Mouse (Mus musculus) MN1 (cell line): ENCODE data around the gene Cldn24.
"Not testable (repeated sequence)": the region's sequence is repeated elsewhere in the genome, so short reads cannot be mapped to it uniquely, and the experiment has no call there.

Experiments
- DNase-seq: peaks from one replicate; pipeline ENCODE4 v3.0.0-alpha.2; 2016; ENCODE audit warnings: low spot score

Cldn24 gene

DNA sequence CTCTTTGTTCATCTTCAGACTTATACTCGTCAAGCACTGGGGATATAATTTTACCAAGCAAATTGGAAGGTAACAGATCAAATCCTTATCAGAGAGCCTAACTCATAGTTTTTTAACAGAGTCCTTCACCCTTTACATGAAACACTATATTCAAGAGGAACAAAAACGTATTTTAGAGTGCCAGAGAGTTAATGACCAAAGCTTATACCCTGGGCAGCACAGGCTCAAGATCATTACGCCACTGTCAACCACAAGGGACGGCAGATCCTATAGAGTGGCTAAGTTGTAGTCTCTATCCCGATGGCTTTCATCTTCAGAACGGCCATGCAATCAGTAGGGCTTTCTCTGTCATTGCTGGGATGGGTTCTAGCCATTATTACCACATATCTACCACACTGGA is at the start of gene Cldn24:
Gene Cldn24 (plus strand): TSS at position 301 of the 400 bp plus-strand sequence.
- DNase-seq, result no peak

- no peak for DNase-seq
Measured at GRCm38 (mm10) chr8:47772986-47773385, 49.0 kb upstream of the Cldn24 start.

DNA sequence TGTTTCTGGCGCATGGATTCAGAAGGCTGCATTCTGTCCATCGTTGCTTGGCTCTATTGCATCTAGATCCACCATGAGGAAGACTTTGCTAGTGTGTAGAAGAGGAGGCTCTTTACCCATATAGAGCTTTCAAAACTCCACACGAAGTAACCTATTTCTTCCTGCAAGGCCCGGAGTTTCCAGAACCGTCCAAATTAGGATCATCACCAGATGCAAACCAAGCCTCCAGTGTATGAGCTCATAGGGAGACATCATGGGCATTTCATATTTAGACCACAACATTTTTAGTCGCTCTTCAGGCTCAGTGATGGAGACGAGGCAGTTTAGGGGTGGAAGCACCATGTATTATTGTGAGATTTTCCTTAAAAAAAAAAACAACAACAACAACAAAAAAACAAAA is 44.5 kb upstream of the Cldn24 start:
- DNase-seq, result no peak

GRCm38 (mm10) chr8:47779589-47779988 is 42.4 kb upstream of the Cldn24 start:
- no peak for DNase-seq

- no peak for DNase-seq
Measured at GRCm38 (mm10) chr8:47781881-47782280, 40.1 kb upstream of the Cldn24 start.

DNA sequence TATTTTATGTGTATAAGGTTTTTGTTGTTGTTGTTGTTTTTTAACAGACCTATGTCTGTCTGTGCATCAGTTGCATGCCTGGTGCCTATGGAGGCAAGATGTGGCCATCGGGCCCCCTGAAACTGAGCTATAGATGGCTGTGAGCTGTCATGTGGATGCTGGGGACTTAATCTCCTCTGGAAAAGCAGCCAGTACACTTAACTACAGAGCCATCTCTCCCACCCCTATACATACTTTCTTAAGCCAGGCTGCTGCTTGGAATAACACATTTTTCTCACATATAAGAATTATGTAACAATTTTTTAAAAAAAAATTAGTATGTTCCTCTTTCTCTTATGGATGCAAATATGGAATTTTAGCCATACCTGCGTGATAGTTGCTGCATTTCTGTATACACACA is 38.4 kb upstream of the Cldn24 start:
- no peak for DNase-seq

DNA sequence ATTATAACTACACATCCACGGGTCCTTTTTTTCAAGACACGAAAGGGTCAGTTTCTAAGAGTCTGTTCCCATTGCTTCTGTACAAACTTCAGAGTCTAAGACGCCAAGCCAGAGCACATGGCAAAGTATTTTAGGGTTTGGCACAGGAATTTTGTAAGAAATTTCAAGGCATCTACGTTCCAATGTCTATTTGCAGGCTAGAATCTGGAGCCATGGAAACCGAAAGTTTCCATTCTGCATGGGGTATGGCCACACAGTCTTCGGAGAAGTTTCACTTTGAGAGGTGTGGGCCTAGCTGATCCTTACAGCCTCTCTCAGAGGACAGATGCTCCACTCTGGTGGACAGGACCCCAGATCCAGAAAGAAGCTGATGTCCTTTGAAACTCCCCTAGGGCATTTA is 38.0 kb upstream of the Cldn24 start:
- no peak for DNase-seq

- DNase-seq, result no peak
Measured at GRCm38 (mm10) chr8:47784436-47784835, 37.5 kb upstream of the Cldn24 start.

DNA sequence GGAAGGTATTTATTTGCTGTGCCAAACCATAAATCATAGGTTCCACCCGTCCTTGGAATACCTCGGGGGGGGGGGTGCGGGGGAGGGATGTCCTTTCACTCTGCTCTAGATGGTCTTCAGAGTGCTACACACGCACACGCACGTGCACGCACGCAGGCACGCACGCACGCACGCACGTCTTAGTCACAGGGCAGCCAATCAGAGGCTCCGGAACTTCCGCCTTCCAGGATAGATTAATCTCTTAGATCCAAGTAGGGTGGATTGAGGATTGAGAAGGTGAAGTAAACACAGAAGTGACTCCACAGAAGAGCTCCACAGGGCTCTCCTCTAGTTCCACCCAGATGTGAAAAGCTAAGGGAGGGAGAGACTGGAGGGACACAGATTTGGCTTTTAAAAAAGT is 35.6 kb upstream of the Cldn24 start:
- no peak for DNase-seq

- peak; percentile 66 for DNase-seq
Measured at GRCm38 (mm10) chr8:47787705-47788104, 34.2 kb upstream of the Cldn24 start.

DNA sequence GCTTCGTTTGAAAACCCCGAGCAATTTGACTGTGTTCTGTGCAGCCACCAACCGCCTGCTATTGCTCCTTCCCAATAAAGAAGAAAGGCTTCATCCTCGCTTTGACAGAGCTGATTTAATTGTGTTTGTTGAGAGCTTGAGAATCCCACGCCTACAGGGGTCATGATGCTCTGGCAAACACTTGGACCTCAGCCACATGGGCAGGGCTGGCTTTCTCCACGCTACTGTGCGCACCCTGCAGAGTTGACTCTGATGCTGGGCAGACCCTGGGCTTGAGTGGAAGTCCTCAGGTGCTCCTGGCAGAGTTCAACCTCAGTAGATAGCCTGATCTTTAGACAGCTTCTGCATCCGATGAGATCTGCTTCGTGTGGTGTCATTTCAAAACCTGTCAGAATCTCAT is 30.0 kb upstream of the Cldn24 start:
- DNase-seq, result peak; percentile 70

DNA sequence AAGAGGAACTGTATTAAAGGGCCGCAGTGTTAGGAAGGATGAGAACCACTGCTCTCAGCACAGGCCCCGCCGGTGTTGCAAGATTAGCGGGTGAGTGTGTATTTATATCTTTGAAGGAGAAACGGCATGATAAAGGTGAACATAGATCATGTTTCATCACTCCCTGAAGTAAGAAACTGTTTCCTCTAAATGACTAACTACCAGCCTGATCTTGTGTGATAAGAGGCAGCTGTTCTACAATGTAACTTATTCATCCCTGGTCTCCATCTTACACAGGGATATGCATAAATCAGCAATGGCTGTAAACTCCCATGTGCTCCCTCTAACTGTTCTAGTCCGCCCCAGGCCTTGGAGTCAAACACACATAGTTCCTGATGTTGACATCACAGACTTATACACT is 22.5 kb upstream of the Cldn24 start:
- no peak for DNase-seq

DNA sequence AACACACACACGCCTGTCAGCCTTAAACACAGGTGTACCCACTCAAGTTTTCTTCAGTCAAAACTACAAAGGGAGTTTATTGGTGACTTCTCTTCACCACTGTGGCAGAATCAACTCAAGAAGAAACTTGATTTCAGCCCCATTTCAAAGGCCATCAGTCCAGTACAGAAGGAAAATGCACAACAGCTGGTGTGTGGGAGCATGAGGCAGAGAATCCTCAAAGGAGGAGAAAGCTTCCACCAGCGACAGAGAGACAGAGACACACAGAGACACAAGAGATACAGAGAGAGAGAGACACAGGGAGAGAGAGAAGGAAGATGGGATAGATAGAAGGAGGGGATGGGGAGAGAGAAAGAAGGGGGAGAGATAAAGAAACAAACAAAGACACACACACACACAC is 19.6 kb upstream of the Cldn24 start:
- no peak for DNase-seq

DNA sequence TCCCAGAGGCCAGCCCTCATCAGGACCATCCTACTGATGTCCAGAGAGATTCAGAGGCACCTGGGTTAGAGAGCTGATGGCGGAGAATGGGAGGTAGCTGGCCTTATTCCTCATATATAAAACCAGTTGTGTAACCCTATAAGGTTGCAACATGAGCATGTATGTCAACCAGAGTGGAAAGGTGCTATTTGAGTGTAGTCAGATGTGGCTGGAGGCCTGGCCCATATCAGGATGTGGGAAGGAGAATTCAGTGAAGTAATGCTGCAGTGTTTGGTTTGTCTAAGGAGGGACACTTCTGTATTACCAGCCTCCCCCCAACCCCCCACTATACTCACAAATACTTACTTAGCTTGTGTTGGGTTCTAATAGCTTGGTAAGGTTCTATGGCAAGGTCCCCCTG is 17.7 kb upstream of the Cldn24 start:
- no peak for DNase-seq

DNA sequence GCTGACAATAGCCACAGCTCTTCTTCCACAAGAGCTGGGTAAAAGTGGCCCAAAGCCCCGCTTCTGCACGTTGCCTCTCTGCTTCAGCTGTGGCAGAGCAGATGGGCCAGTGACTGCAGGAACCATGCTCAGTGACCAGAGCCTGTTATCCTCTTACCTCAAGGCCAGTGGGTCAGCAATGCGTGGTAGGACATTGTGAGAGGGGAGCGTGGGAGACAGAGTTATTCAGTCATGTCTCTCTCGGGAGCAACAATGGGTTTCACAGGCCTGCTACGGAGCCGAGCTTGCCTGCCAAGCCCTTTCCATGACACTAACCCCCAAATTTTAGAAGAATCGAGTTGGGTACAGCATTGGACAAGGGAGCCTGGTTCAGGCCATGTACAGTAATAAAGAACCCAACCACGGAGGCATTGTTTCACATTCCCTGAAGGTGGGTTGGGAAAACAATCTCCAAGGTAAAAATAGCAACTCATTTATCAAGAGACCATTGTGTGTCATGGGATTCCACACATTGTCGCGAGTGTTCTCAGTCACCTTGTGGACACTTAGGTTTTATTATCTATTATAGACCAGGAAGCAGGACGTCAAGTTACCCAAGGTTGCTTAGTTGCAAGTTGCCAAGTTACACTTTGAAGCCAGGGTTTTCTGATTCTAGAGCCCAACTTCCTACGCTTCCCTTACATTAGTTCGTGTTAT is 11.8 kb upstream of the Cldn24 start:
- DNase-seq, result no peak

GRCm38 (mm10) chr8:47810666-47811015 is 11.3 kb upstream of the Cldn24 start:
- DNase-seq, result no peak

- no peak for DNase-seq
Measured at GRCm38 (mm10) chr8:47811221-47811620, 10.7 kb upstream of the Cldn24 start.

GRCm38 (mm10) chr8:47819034-47819433 is 2.9 kb upstream of the Cldn24 start:
- no peak for DNase-seq

DNA sequence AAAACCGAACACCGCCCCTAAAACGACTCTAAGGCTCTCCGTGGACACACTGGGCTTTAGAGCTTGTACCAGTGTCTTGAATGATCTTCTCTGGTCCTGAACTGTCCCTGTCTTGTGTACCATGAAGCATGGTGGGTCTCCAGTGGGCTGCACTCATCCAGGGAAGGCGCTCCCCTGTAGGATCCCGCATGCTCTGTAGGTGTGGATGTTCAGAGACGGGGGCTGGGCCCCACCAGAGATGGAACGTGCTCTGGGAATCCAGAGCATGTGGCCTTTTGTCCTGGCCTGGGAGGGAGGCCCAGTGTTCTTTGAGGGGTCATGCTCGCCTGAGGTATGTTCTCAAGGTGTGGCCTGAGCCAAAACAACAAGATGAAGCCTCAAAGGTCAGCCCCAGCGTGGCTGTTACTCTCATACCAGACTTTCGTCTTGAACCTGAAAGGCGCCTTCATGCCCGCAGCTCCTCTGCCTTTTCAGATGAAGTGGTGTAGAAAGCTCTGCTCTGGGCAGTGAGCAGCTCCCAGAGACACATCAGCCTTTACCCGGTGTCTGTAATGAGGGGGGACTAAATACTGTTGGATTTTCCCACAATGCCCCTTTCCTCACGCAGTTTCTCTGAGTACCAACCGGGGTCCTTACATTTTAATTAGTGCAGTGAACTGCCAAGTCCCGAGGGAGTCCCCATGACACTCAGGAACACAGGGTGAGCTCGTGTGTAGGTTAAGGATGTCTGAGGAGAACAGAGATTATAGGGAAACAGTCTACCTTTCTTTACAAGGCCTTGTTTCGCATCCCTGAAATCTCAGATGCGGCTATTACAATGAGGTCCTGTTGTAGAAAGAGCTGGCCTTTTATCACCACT is 800 bp upstream of the Cldn24 start:
- DNase-seq, result no peak

- not testable (repeated sequence) for DNase-seq
Measured at GRCm38 (mm10) chr8:47822541-47822940, 598 bp downstream of the Cldn24 start.

GRCm38 (mm10) chr8:47823777-47824176 is 1.8 kb downstream of the Cldn24 start:
- DNase-seq, result no peak

- no peak for DNase-seq
Measured at GRCm38 (mm10) chr8:47824182-47824581, 2.2 kb downstream of the Cldn24 start, which contains the start of gene Cldn22. Cldn22 (plus strand) TSS chr8:47824482.

GRCm38 (mm10) chr8:47825596-47825995 is 3.7 kb downstream of the Cldn24 start:
- no peak for DNase-seq

DNA sequence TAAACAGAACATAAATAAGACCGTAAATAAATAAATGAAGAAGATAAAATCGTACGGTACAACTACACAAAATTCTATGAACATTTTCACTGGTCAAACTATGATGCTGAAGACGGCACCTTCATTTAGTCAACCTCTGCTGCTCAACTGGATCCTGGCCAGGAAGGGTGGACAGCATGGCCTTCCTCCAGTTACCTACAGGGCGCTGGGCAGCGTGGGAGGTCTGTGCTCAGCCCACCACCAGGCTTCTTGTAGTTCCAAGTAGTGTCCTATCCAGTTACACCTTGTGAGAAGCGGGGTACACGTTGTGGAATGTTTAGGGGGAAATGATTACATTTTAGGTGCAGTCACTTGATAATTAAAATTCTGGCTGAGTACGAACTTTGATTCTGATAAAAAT is 5.0 kb downstream of the Cldn24 start:
- no peak for DNase-seq
